Mouse (Mus musculus) adrenal gland, adult 2 months (tissue): ENCODE data around the gene Fubp1. TPM values are rescaled to one million over a fixed set of nuclear protein-coding genes. Genes with fewer than 3 reads are reported as not detected.

Source experiments
- DNase-seq: peaks from one replicate; pipeline ENCODE4 v3.0.0; 2021
- polyA plus RNA-seq: library from polyadenylated mRNA; depleted of rRNA; stranded (reverse); fragments of >200 nt; gene quantifications from 2 replicates; pipeline ENCODE4 v1.2.3, GENCODE M21; 2012
- total RNA-seq, 2 experiments: library from RNA; stranded (reverse); gene quantifications; 2 replicates each; pipeline ENCODE4 v1.2.3; 2021

Gene Fubp1
- total and polyA plus RNA-seq, 3 experiments = 97.5 to 137 (median 118) TPM

DNA sequence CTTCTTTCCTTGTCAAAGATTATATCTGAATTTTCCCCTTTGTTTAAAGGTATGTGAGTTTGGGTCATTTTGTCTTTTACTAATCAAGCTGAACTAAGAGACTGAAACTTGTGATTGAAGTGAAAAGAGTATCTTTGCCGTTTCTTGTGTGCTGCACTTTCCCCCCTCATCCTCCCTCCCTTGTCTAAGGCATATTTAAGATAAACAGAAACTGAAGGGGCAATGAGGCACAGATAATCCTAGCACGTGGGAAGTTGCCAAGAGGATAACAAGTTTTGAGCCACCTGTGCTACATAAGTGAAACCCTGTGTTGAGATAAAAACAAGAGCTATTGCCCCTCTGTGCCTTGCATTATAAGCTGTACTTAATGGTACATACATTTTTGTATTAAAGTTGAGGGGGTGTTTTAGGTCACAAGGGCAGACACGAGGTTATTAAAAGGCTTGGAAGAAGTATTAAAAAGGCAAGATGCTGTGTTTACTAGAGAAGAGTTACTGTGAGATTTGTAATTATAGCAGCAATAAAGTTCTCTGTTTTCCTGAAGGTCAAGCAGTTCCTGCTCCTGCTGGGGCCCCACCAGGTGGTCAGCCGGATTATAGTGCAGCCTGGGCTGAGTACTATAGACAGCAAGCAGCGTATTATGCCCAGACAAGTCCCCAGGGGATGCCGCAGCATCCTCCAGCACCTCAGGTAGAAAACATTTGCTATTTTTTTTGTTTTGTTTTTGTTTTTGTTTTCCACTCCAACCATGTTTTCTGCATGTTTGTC is 21.3 kb downstream of the Fubp1 start:
- DNase-seq = no peak

DNA sequence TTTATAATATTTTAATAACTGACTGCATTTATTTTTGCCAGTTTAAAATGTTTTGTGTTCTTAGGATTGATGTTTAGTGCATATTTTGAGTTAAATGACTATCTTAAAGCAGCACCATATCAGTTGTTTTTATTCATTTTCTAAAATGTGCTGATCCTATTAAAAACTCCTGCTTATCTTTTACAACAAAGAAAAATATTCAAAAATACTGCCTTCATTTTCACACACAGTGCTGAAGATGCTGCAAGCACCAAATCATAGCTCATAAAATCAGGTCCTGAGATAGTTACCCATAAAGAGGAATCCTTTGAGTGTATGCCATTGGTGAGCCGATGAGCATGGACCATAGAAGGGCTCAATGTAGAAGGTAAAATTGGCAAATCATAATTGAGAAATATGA is 25.0 kb downstream of the Fubp1 start:
- no peak for DNase-seq

DNA sequence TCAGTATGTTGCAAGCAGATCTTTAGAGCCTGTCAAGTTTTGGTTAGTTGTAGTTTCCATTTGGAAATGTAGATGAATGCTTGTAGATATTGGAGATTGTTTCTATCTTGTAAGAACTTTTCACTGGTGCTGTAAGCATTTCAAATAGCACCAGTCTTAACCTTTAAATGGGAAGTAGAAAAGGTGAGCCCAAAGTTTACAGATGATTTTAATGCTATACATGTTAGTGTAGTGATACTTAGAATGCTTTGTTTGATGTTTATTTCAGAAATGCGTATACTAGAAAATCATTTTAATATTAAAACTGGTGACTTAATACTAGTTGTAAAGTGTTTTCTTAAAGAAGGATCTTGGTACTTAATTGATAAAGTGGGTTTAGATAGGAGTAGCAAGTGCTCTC is 25.6 kb downstream of the Fubp1 start:
- DNase-seq = no peak

DNA sequence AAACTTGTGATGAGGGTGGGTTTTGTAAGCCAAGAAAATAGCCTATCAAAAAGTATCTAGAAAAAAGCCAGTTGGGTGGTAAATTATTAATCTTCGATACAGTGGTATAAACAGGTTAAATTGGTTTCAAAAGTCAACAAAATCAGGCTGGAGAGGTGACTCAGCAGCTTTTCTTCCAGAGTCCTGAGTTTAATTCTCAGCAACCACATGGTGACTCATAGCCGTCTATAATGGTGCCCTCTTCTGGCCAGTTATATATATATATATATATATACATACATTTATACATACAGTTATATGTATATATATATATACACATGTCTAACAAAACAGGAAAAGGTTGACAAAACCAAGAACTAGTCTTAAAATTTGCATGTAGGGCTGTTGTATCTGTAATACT is 28.6 kb downstream of the Fubp1 start:
- DNase-seq = peak; percentile 14

DNA sequence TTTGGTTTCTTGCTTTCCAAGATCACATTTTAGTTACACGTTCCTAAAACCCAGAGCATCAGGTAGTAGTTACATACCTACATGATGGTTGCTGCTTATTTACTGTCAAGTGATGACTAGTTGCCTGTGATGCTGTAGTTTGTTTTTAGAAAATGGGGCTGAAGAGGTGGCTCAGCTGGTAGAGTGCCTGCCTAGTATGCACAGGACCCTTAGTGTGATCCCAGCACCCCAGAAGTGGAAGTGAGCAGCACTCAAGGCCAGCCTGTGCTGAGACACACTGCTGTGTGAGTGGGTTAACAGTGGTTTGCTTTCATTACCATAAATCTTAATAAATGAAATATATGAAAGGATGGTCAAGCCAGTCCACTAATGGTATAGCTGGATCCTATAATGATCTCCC is 29.4 kb downstream of the Fubp1 start:
- DNase-seq = no peak

DNA sequence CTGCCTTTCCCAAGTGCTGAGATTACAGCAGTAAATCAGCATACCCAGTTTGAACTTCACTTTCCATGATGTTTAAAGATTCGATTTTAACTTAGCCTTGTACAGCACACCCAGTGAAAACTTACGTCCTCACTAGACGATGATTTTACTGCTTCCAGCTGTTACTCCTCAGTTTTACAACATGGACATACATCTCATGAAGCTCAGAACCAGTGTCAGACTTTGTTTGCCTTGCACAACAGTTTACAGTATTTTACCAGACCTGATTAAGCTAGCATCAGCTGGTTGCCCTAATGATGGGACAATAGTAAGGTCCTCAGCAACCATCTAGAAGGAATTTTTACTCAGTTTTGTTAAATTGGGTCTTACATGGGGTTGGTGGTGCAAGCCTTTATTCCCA is 30.9 kb downstream of the Fubp1 start:
- DNase-seq = no peak

DNA sequence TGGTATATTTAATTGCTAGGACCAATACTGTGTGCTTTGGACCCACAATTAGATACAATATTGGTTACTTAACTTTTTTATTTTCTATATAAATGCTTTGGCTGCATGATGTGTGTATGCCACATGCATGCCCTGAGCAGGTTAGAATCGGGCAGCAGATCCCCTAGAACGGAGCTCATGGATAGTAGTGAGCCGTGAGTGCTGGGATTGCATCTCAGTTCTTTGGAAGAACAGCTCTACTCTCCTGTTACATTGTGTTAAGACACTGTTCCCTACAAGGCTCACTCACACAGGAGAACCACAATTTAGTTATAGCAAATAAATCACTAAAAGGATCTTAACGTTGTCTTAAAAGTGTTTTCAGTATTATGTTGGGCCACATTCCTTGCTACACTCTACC is 33.1 kb downstream of the Fubp1 start:
- DNase-seq = no peak

DNA sequence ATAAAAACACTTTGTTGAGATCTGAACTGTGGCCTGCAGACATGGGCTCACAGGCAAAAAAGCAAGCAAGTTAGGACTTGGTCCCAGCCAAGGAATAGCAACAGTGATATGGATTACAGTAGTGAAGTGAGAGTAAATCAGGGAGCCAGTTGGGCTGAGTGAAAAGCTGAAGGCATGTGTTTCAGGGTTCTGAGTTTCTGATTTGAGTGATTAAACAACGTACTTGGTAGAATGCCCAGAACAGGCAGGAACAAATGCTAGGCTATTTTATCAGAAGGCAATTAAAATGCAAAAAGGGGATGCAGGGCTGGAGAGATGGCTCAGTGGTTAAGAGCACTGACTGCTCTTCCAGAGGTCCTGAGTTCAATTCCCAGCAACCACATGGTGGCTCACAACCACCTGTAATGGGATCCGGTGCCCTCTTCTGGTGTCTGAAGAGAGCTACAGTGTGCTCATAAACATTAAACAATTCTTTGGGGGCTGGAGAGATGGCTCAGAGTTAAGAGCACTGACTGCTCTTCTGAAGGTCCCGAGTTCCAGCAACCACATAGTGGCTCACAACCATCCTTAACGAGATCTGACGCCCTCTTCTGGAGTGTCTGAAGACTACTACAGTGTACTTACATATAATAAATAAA is 35.2 kb downstream of the Fubp1 start:
- no peak for DNase-seq

DNA sequence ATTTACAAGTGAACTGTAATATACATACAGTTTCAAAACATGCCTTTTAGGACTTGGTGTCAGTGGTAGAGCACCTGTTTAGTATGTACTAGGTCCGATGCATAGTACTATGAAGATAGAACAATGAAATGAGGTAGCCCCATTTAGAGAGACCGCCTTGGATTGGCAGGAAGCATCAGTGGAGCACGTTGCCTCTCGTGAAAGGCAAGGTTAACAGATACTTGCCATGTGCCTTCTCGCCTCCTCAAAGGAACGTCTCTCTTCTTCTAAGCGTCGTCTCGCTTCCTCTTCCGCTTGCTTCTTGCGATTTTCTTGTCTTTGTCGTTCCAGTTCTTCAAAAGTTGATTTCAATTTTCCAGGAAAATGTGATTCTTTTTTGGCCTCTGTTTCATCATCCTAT is 37.5 kb downstream of the Fubp1 start:
- no peak for DNase-seq

DNA sequence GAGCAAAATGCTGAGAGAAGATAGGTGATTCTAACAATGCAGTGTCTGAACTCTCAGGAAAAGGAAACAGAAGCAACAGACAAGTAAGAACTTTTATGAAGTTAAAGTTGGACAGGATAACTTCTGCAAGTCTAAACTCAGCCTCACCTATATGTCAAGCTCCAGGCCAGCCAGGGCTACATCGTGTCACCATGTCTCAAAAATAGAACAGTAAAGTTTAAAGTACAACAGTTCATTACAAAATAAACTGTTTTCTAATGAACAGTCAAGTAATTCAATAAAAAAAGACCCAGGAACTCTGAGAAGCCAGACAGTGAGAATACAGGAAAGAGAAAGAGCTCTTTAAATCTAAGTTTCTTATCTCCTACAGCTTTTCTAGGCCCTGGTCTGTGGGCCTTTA is 40.3 kb downstream of the Fubp1 start:
- DNase-seq = no peak

DNA sequence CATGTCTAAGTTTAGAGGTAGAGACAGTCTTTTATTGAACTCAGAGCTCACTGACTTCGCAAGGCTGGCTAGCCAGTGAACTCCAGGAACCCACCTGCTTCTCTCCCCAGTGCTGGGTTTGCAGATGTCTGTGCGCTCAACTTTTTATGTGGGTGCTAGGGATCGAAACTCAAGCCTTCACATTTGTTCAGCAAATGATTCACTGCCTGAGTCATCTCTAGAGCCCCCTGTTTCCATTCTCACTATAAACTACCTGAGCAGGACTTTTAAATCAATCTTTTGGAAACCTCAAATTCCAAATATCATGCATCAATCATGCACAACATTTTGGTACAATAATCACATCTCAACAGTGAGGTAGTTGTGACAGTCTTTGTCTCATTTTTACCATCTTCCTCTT is 47.3 kb downstream of the Fubp1 start:
- no peak for DNase-seq

DNA sequence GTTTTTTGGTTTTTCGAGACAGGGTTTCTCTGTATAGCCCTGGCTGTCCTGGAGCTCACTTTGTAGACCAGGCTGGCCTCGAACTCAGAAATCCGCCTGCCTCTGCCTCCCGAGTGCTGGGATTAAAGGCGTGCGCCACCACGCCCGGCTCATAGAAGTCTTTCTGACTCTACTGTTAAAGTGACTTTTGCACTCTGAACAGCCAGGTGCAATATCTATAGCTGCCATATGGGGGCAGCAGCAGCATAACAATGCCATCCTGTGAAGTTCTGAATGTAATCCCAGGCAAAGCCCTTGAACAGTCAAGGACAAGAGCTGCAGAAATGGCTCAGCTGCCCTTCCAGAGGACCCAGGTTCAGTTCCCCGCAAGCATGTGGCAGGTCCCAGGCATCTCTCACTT is 49.2 kb downstream of the Fubp1 start:
- DNase-seq = peak; percentile 86

DNA sequence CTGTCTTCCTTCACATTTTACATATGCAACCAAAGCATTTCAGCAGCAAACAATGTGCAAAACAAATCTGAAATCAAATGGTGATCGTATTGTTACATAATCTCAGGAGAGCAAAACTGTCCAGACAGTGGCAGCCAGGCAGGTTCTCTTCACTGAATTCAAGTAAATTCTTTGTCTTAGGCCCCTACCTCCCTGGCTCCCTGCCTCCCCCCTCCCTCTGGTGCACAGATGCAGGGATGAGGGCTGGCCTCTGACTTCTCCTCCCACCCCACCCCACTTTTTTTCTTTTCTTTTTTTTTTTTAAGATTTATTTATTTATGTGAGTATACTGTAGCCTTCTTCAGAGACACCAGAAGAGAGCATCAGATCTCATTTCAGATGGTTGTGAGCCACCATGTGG is 50.1 kb downstream of the Fubp1 start:
- DNase-seq = no peak

DNA sequence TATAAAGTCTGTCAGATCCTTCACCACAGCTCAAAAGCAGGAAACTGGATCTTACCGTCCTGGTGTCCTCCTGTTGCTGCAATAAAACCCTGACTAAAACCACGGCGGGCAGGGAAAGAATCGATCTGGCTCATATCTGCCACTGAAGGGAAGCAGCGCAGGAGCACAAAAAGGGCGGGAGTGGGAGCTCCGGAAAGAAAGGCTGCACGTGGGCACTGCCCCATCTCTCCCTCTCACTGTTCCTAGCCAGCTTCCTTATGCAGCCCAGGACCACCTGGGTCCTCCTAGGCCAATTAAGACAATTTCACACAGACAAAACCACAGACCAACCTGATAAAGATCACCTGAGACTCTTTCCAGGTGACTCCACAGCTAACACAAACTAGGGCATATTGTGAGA is 51.2 kb downstream of the Fubp1 start:
- DNase-seq = no peak

DNA sequence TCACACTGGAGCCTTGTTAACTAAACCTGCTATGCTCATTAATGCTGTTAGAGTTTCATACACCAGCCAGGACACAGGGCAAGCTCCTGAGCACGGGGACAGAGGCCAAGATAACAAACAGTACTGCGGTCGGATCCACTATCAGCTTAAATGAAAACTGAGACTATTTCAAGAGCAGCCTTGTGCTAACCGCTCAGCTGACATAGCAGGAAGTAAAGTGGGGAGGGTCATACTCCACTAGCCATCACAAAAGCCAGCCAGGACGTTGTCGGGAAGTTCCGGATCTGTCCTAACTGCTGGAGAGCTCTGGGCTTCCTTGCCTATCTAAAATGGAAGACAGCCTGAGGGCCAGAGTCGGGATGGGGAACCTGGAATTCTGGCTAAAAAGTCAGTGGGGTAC is 51.7 kb downstream of the Fubp1 start:
- no peak for DNase-seq

DNA sequence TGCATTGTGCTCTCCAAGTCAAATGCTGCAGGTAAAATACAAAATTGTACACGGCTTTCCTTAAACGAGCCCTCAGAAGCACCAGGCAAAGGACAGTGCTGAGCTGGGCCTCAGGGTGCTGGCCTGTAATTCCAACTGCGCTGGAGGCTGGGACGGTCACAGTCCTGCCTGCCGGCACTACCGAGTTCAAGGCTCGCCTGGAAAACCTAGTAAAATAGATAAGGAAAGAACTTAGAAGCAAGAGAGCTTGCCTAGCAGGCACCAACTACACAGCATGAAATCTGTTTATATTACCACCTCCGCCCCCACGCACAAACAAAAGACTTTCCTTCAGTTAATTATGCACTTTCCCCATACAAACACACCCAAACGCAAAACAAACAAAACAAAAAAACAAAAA is 54.2 kb downstream of the Fubp1 start:
- no peak for DNase-seq

DNA sequence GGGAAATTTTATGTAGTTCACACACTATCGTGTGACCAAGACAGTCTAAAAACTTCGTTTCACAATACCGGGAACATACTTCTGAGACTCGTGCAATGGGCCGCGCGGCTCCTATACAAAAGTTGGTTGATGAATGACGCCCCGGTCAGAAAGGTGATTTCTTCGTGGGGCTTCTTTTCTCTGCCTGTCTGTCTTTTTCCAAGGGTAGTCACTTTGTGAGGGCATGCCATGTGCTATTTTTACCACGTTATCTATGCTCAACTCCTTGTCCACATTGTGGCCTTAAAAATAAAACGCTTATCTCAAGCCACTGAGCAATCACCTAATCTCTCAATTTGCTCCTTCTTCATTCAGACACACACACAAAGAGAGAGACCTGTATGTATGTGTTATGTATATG is 54.6 kb downstream of the Fubp1 start:
- DNase-seq = no peak

DNA sequence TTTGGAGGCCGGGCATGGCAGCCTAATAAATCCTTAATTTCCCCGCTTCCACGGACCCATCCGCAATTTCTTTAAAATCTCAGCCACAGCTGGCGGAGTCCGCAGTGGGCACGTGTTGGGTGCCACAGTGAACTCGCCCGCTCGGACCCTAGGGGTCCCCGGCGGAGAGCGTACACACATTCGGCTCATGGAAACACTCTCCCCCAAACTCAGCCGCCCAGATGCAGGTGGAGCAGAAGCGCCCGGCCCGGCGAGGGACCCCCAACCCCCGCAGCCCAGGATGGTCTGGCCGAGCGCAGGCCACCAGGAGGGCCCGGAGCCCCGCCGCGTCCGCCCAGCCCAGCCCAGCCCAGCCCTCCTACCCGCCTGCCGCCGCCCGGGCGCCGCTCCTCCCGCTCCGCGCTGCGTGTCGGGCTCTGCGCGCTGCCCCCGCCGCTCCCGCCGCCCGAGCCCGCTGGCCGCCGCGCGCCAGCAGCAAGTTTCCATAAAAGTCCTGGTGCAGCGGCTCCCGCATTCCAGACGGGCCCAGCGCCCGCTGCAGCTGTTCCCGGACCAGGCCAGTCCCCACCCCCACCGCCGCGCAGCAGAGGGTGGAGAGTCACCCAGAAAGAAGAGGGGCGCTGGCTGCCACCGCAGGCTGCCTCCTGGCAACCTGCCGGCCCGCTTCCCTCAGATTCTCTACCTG is 55.3 kb downstream of the Fubp1 start:
- peak; percentile 81 for DNase-seq

DNA sequence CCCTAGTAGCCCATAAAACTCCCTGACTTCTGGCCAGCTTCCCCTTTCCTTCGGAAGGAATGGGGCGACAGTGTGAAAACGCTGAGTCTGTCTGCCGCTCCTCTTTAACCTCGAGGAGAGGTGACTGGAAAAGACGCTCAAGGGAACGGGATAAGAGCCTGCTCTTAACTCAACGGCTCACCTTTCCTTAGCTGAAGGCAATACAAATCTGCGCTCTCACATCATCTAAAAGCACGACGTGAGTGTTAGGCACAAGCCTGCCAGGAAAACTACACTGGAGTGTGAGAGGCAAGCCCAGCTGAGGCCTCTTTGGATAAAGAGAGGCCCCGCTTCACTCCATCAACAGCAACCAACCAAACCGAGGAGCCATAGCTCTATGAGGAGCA is 55.8 kb downstream of the Fubp1 start, which contains the start of gene Nexn:
Gene Nexn (minus strand): TSS at position 315 of the 386 bp plus-strand sequence.
- no peak for DNase-seq

DNA sequence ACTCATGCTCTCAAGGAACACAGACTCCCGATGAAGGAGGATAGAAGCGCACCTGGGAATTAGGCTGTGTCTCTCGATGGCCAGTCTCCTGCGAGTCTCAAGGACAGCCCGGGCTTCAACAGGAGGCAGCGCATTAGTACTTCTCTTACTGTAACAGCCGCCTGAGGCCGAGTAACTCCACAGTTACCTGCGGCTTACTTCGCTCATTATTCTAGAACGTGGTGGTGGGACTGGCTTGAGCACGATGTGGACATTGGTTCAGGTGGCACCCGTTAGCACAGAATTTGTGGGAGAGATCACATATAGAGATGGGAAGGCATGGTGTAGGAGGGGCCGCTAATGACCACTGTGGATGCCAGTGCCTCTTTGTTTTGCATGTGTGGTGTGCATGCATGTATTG is 57.9 kb downstream of the Fubp1 start:
- no peak for DNase-seq

DNA sequence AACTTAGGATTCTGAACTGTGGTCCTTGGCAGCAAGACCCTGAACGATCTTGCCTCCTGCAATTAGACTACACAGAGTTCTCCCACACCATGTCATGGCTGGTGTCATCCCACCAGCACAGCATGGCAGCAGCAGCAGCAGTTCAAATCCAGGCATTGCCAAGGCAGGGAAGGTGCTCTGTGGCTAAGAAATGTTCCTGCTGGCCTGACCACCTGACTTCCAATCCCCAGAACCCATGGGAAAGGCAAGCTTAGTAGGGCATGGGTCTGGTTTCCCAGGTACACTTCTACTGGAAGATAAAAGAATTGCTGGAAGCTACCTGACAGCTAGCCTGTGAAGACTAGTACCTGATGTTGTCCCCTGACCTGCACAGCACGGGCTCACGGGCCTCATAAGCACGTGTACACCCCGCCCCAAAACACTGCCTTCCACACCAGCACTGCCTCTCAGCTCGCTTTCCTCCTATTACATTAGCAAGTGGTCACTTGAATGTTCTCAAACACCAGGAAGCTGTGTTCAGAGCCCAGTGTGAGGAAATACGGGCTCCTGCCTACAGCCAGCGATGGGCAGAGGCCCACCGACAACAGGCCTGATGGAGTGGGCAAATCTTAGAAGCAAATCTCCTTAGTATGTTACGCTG is 61.0 kb downstream of the Fubp1 start:
- no peak for DNase-seq

DNA sequence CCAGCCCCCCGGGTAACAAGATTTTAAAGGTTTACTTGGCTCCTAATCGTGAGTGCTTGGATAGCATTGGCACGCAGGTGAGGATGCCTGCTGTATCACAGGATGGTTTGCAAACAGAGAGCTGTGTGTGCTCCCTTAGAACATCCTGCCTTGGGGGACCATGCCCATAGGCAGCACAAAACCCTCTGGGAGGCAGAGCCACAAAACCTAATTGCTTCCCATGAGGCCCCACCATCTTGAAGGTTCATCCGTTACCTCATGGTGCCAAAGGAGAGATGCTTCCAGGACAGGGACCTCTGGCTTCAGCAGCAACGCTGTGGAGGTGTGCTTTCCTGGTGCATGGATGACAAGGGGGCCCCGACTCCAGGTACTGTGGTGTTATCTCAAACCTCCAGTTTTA is 61.7 kb downstream of the Fubp1 start:
- no peak for DNase-seq
